Mouse (Mus musculus): ENCODE data around the gene Cbx8.

The Cbx8 gene

GRCm38 (mm10) chr11:119033874-119034558 lies 6.8 kb downstream of the Cbx8 start:
- peak; percentile 73 for DNase-seq

GRCm38 (mm10) chr11:119026203-119026602 lies 14.6 kb downstream of the Cbx8 start:
- DNase-seq, result no peak

- DNase-seq, result no peak
Measured at GRCm38 (mm10) chr11:119024260-119024659, 16.5 kb downstream of the Cbx8 start.

GRCm38 (mm10) chr11:119023616-119023980 lies 17.2 kb downstream of the Cbx8 start:
- DNase-seq, result no peak

- DNase-seq, result peak; percentile 78
Measured at GRCm38 (mm10) chr11:119022895-119023615, 17.7 kb downstream of the Cbx8 start, which contains the start of gene Cbx2. Cbx2 (plus strand) TSS chr11:119022962.

GRCm38 (mm10) chr11:119022068-119022894 lies 18.5 kb downstream of the Cbx8 start:
- DNase-seq, result no peak

- no peak for DNase-seq
Measured at GRCm38 (mm10) chr11:119021180-119021579, 19.6 kb downstream of the Cbx8 start.

GRCm38 (mm10) chr11:119017506-119017905 lies 23.3 kb downstream of the Cbx8 start:
- no peak for DNase-seq

GRCm38 (mm10) chr11:119014455-119014854 lies 26.3 kb downstream of the Cbx8 start:
- DNase-seq, result no peak

GRCm38 (mm10) chr11:119007461-119008456 lies 33.0 kb downstream of the Cbx8 start:
- peak; percentile 30 for DNase-seq

GRCm38 (mm10) chr11:119006462-119006861 lies 34.3 kb downstream of the Cbx8 start:
- no peak for DNase-seq

- no peak for DNase-seq
Measured at GRCm38 (mm10) chr11:119005547-119006275, 35.1 kb downstream of the Cbx8 start.

- no peak for DNase-seq
Measured at GRCm38 (mm10) chr11:119001493-119002128, 39.2 kb downstream of the Cbx8 start.

GRCm38 (mm10) chr11:119000877-119001276 lies 39.9 kb downstream of the Cbx8 start:
- DNase-seq, result no peak

GRCm38 (mm10) chr11:118999361-118999804 lies 41.4 kb downstream of the Cbx8 start:
- DNase-seq, result peak; percentile 17

- peak; percentile 67 for DNase-seq
Measured at GRCm38 (mm10) chr11:118998540-118999265, 42.1 kb downstream of the Cbx8 start.

- no peak for DNase-seq
Measured at GRCm38 (mm10) chr11:118997182-118997581, 43.6 kb downstream of the Cbx8 start.

- DNase-seq, result no peak
Measured at GRCm38 (mm10) chr11:118995448-118995847, 45.3 kb downstream of the Cbx8 start.

- DNase-seq, result no peak
Measured at GRCm38 (mm10) chr11:118992781-118993180, 48.0 kb downstream of the Cbx8 start.

GRCm38 (mm10) chr11:118987999-118988398 lies 52.8 kb downstream of the Cbx8 start, which contains the start of gene Enpp7:
Enpp7 (plus strand) TSS chr11:118988188.
- no peak for DNase-seq
